Mouse (Mus musculus) frontal cortex, postnatal 25 days (tissue): ENCODE measurements at regions not wholly inside any gene's neighbourhood (a gene's known extent, or its start where the extent isn't known, plus 50 kb on each side); places are given as distances from the start of the nearest gene placed in this dataset.

Source experiments
- DNase-seq, 2 experiments: peaks; one replicate each; pipeline ENCODE4 v3.0.0; 2022; ENCODE audit warnings: low spot score in 2 of 2

DNA sequence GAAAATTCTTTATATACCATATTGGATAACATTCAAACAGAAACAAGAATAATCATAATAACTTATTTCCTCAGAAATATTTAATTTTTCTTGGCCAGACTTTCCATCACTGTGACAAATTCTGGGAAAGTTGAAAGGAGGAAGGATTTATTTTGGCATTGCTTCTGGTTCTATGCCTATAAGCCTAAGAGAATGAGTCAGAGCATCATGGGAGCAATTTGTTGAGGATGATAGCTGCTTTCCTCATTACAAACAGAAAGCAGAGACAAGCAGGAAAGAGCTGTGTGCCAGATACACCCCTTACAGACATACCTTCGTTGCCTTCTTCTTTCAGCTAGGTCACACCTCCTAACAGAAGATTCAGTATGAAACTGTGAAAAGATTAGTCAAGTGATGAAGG, 115.3 kb downstream of the Rgs21 start:
- DNase-seq: no peak

- no peak for DNase-seq
Measured at GRCm38 (mm10) chr1:144451731-144452130, 115.7 kb downstream of the Rgs21 start.

DNA sequence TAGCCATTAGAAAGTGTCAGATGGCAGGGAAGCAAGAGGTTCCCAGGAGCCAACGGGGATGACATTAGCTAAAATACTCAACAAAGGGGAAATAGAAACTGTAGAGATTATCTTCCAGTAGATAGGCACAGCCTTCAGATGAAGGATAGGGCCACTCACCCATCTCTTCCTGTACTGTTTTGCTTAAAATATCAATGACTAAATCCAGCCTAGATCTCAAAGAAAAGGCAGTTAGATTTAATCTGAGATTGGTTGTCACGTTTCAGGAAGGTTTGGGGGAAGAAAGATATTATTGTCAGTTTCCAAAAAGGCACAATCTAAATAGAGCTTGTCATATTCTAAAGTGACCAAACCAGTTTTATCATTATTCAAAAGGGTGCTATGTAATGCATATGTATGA, 130.8 kb downstream of the Rgs21 start:
- no peak for DNase-seq

GRCm38 (mm10) chr1:144432816-144433215, 134.7 kb downstream of the Rgs21 start:
- DNase-seq: no peak

GRCm38 (mm10) chr1:144431535-144432276, 135.8 kb downstream of the Rgs21 start:
- DNase-seq: no peak

- no peak for DNase-seq
Measured at GRCm38 (mm10) chr1:144421374-144421773, 146.1 kb downstream of the Rgs21 start.

DNA sequence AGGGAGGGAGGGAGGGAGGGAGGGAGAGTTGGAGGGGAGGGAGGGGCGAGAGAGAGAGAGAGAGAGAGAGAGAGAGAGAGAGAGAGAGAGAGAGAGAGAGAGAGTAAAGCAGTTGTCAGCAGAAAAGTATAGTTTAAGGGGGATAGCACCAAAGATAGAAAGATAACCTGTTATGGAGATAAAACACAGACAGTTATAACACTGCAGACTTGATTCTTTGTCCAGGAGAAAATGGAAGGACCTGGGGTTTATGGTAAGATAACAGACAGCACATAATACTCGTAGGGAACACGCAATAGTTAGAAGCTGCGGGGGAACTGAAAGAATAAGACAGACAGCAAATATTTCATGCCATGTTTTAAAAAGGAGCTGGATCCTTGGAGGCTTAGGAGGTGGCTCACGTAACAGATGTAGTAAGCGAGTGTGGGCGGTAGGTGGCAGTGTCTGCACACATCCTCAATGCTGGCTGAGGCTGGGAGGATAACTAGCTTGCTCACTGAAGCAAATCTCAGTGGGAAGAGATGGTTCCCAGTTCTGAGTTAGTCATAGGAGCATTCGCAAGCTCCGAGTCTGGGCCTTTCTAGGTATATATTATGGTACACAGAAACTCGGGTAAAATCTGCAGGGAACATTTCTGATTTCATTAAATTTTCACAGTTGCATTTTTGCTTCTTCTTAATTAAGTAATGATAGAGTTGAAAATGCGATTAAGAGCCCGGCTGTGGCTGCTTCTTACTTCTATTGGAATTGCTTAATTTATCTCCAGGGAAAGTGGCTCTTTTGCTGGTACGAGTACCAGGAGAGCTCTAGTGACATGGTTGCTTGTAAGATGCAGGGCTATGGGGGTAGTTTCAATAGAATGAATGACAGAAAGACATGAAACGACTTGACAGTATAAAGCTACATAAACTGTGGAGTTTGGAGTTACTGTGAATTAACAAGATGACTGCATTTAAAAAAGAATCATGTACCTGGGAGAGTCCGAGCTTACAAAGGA, 157.6 kb upstream of the Rgs1 start:
- DNase-seq: peak; percentile 81 to 89

DNA sequence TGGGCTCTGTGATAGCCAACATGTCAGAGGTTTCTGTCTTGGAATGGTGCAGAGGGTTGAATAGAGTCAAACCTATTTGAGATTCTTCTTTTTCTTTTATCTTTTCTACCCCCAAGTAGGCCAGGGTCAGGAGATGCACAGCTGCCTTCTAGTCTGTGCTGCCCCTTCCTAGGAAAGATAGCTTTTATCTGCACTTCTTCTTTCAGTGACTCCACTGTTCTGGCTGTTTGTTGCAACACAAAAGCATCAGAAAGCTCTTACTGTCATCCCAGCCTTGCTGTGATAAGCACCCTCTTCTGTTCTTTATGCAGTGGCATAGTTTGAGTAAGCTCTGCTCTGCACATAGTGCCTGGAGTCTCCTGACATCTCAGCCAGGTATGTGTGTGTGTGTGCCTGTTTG, 156.7 kb upstream of the Rgs1 start:
- DNase-seq: no peak

DNA sequence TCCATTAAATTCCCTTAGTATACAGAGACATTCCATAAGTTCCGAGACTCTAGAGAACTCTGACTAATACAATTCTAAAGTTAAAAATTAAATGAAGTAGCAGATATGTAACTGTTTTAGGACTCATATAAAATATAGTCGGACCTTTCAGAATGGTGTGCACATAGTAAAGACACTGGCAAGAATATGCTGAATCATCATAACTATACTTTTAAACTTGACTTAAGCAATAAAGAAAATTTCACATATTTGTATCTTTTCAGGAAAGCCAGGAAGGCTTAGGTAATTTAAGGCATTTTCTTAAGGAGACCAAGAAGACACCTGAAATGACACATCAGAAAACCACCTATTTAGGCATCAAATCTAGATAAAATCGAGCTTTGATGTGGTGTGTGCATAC, 156.0 kb upstream of the Rgs1 start:
- DNase-seq: no peak

- no peak for DNase-seq
Measured at GRCm38 (mm10) chr1:144379991-144380594, 131.1 kb upstream of the Rgs1 start.

DNA sequence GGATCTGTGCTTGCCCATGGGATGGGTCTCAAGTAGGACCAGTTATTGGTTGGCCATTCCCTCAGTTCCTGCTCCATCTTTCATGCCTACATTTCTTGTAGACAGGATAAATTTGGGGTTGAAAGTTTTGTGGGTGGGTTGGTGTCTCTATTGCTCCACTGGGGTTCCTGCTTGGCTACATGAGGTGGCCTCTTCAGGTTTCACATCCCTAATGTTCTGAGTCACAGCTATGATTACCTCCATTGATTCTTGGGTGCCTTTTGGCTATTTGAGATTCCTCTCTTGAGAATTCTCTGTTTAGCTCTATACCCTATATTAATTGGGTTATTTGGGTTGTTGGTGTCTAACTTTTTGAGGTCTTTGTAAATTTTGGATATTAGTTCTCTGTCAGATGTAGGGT, 125.1 kb upstream of the Rgs1 start:
- no peak for DNase-seq

GRCm38 (mm10) chr1:144367492-144367891, 118.5 kb upstream of the Rgs1 start:
- DNase-seq: peak in 1 of 2 experiments; percentile 17

DNA sequence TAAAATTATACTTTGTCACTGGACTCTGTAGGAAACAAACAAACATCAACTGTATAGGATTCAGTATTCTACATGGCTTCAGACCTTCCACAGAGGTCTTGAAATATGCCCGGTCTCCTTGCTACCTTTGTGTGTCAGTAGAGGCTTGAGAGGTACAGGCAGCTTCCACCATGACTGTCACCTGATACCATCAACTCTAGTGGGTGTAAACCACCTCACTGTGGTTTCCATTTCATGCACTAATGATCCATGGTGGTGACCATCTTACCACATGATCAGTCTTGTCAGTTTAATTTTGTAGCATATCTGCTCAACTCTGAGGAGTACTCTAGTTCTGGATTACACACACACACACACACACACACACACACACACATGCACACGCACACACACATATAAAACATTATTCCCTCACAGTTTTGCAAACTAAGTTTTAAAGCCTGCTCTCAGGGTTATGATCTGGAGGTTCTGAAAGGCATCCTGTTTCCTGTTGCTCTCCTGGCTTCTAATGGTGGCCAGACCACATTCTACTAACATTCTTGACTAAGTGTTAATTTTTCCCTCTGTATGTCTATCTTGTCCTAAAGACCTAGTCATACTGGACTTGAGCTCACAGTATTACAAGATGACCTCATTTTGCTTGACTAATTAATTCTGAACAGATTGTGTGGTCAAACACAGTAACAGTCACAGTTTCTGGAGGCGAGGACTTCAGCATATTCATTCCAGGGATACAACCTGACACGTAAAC, 106.7 kb upstream of the Rgs1 start:
- DNase-seq: no peak

DNA sequence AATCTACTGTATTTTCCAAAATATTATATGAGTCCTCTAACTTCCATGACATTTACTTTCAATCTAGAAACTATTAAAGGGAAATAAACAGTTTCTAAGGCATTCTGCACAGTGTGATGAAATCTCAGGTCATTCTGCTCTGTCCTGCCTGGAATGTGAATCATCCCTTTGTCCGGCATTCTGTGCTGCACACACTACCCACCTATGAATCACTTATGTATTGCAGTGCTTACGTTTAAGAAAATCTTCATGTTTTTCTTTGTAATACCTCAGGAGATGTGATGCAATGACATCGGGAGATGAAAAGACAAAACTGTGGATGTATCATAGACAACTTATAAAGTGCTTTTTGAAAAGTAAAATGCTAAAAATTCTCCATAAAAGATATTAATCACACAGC, 106.0 kb upstream of the Rgs1 start:
- no peak for DNase-seq

DNA sequence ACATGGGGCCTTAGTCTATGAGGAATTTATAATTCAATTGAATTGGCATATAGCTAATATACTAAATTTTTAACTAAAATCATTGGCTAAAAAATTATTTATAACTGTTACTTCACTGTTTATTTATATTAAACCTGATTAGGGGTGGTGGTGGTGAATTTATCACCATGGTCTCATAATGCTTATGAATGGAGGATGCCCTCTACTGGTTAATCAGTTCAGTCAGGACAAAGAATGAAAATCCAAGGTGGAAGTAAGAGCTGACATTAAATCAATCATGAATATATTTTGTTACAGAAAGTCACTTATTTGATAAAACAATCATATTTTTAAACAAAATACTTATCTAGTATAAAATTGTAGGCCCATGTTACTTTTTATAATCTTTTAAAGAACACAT, 104.3 kb upstream of the Rgs1 start:
- no peak for DNase-seq

- no peak for DNase-seq
Measured at GRCm38 (mm10) chr1:144343820-144344219, 94.8 kb upstream of the Rgs1 start.

- DNase-seq: no peak
Measured at GRCm38 (mm10) chr1:144343299-144343698, 94.3 kb upstream of the Rgs1 start.

- no peak for DNase-seq
Measured at GRCm38 (mm10) chr1:144337572-144337971, 88.5 kb upstream of the Rgs1 start.

DNA sequence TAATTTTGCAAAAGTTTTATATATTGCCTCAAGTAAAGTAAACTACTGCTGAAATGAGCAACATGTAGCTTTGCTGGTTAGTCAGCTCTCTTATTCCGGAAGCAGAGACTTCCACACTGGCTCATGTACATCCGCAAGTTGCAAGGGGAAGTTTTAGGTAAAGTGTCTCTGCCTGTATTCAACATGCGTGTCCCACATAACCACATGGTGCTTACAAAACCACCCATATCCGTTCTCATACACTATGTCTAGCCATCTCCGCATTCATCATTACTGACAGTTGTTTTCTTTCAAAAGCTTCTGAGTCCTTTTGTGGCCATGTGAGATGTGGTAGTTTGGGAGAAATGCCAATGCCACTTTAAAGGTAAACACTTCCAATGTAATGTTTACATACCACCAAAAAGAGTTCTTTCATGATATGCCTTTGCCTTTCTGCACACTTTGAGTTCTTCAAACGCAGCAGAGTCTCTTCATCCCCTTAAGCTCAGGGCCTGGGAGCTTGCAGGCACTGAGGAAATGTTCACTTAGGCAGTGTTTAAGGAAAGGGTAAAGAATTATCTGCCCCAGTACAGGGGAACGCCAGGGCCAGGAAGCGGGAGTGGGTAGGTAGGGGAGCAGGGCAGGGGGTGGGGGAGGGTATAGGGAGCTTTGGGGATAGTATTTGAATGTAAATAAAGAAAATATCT, 81.5 kb upstream of the Rgs1 start:
- no peak for DNase-seq

DNA sequence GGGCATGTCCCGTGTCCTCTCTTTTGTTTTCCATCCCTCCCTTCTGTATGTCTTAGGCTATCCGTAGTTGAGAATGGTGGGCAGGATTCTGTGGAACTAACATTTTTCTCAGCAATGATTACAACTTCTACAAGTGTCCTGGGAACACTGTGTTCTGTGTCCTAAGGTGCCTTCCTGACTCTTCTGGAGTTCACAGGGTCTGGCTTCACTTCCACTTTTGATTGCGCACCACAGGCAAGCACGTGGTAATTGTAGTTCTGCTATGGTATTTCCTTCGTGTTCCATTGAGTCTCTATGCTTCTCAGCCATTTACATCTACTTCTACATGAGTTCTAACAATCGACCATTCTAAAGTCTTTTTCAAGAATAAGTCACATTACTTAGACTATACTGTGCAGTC, 70.4 kb upstream of the Rgs1 start:
- DNase-seq: no peak

DNA sequence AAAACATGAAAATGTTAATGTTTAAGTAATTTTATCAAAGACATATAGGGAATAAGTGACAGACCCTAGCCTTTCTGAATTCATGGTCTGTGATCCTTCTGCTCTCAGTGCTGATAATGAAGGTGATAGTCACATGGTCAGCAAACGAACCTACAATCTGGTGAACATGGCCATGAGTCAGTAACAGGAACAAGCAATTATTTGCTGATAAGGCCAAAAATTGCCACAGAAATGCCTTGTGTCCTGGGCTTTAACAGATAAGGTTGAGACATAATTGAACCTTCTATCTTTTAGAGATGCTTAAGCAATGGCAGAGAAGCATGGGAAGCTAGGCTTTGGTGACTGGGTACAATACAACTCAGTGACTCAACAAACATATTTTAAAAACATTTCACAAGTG, 69.2 kb upstream of the Rgs1 start:
- DNase-seq: no peak
